Mouse (Mus musculus) CD4-positive, CD25-positive, alpha-beta regulatory T cell (primary cell): ENCODE results near the gene Usp34. TPM values are rescaled to one million over a fixed set of nuclear protein-coding genes. Genes with fewer than 3 reads are reported as not detected.

Experiments
- polyA plus RNA-seq: library from polyadenylated mRNA; unstranded; fragments of 100-300 nt; shearing (Covaris generic); gene quantifications from one replicate; pipeline ENCODE4 v1.2.1, GENCODE M21; 2017

The Usp34 gene
- 13.9 TPM for polyA plus RNA-seq

GRCm38 (mm10) chr11:23306764-23307565 lies at the start of gene Usp34:
Usp34 (plus strand) TSS chr11:23306895.

GRCm38 (mm10) chr11:23497718-23498509 lies 191.2 kb downstream of the Usp34 start, which contains the start of gene Ahsa2:
Ahsa2 (minus strand) TSS chr11:23498030.

GRCm38 (mm10) chr11:23520473-23521205 lies 213.9 kb downstream of the Usp34 start, which contains the start of gene 1700093K21Rik:
1700093K21Rik (minus strand) TSS chr11:23521155.

Other genes starting within 250 kb of the Usp34 start
- 115 TPM for gene Xpo1, start 50.9 kb upstream of the Usp34 start, polyA plus RNA-seq
- gene Ahsa2, start 191.1 kb downstream of the Usp34 start, polyA plus RNA-seq = 53.1 TPM
- not detected for gene 1700093K21Rik, start 214.3 kb downstream of the Usp34 start, polyA plus RNA-seq